Mouse (Mus musculus) inflammation-experienced regulatory T-cells, adult 6 months (primary cell): ENCODE measurements around the gene Zfp976. TPM values are rescaled to one million over a fixed set of nuclear protein-coding genes. Genes with fewer than 3 reads are reported as not detected.
"Not testable (repeated sequence)": the region's sequence is repeated elsewhere in the genome, so short reads cannot be mapped to it uniquely, and the experiment has no call there.

Experiments used
- ATAC-seq: one replicate; pipeline ENCODE4 v1.8.0; 2017
- polyA plus RNA-seq, 3 experiments: library from polyadenylated mRNA; unstranded; fragments of 100-300 nt; shearing (Covaris generic); gene quantifications; one replicate each; pipeline ENCODE4 v1.2.1; 2017

Zfp976 gene
- 1 to 10 TPM in 2 of 3 experiments, under 1 TPM in 1; 0.75 to 1.5 (median 1.4) TPM for polyA plus RNA-seq

DNA sequence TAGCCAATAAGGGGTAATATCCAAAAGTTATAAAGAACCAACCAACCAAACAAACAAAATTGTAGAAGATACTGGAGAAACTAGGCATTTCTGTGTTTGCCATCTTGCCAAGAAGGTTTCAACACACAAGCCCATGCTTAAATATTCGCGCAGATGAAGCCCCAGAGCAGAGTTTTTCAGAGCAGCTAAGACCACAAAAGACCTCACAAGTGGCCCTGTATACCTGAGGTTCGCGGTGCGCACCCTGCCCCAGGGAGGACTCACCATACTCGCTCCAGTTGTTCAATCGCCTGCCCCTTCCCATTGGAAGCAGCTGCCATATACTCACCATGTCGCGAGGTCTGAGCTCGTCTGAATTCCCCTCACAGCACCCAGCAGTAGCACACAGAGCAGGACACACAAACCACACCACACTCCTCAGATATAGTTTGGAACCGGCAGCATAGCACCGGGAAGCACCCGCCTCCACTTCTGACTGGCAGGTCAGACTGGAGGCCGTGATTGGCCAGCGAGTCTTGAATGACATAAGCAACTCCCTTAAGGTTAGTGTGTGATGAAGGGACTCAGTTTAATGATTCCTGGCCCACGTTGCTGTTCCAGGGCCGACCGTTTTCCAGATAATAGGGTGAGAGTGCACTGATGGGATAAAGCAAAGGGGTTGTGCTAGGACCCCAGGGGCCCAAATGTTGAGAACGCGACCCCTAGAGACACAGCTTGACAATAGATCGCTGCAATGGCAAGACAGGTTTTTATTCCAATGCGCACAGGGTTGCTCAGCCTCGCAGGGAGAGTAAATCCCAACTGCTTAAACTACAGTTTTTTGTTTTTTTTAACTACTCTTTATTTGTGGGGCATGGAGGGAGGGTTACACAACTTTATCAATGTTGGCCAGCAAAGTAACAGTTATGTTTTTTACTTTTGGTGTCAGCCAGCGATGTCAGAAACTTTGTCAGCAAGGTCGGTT lies at the start of gene Zfp976:
Gene Zfp976 (minus strand): TSS at position 437 of the 964 bp plus-strand sequence.
- peak; percentile 80 for ATAC-seq

- ATAC-seq: not testable (repeated sequence)
Observed at GRCm38 (mm10) chr7:42680081-42680480, 37.7 kb upstream of the Zfp976 start.

DNA sequence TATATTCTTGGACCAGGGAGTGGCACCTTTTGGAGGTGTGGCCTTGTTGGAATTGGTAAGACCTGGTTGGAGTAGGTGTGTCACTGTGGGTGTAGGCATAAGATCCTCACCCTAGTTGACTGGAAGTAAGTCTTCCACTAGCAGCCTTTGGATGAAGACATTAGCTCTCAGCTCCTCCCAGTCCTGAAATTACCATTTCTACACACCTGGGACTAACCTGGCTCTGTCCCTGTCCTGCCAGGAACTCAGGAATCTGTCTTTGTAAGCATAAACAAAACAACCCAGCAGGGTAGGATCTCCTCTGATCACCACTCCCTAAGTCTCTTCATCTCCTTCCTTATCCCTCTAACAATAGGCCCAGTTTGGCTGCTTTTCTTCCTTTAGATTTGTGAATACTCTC lies 37.3 kb upstream of the Zfp976 start:
- not testable (repeated sequence) for ATAC-seq

GRCm38 (mm10) chr7:42660140-42660539 lies 17.8 kb upstream of the Zfp976 start:
- not testable (repeated sequence) for ATAC-seq

GRCm38 (mm10) chr7:42655211-42655610 lies 12.8 kb upstream of the Zfp976 start:
- ATAC-seq: not testable (repeated sequence)

DNA sequence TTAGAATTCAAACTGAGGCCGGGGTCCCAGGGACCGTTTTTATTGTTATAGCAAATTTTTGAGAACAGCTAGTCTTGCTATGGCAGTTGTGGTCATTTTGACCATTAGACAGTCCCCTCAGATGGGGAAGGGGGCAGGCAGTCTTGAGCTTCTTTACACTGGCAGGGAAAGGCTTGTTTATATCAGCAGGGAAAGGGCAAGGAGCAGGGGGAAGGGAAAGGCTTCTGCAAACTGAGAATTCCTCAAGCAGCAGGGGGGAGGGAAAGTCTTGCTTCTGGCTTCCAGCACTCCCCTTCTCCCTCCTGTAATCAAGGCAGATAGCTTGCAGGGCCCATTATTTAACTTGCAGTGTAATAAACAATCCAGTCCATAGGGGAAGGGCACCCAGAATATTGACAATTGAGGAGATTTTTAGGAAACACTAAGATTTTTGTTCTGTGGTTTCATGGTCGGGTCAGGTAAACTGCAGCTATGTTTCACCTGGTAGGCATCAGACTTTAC lies 782 bp upstream of the Zfp976 start:
- ATAC-seq: not testable (repeated sequence)

DNA sequence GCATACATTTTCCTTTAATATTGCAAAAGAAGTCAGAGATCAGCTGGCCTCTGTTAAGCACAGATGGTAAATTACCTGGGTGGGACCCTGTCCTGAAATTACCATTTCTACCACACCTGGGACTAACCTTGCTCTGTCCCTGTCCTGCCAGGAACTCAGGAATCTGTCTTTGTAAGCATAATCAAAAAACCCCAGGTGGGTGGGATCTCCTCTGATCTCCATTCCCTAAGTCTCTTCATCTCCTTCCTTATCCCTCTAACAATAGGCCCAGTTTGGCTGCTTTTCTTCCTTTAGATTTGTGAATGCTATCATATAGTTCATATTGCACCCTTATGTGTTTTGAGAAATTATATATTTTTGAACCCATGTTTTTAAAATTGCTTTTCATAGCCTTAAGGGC lies 11.4 kb downstream of the Zfp976 start:
- ATAC-seq: not testable (repeated sequence)

GRCm38 (mm10) chr7:42595666-42596065 lies 46.7 kb downstream of the Zfp976 start:
- not testable (repeated sequence) for ATAC-seq

DNA sequence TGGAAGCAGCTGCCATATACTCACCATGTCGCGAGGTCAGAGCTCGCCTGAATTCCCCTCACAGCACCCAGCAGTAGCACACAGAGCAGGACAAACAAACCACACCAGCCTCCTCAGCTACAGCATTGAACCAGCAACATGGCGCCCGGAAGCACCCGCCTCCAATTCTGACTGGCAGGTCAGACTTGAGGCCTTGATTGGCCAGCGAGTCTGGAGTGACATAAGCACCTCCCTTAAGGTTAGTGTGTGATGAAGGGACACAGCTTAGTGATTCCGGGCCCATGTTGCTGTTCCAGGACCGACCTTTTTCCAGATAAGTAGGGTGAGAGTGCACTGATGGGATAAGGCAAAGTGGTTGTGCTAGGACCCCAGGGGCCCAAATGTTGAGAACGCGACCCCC lies 50.0 kb downstream of the Zfp976 start, which contains the start of gene Zfp977:
Gene Zfp977 (minus strand): TSS at position 135 of the 400 bp plus-strand sequence.
- not testable (repeated sequence) for ATAC-seq

- not testable (repeated sequence) for ATAC-seq
Observed at GRCm38 (mm10) chr7:42591311-42591710, 51.1 kb downstream of the Zfp976 start.

GRCm38 (mm10) chr7:42578488-42578887 lies 63.9 kb downstream of the Zfp976 start, which contains the start of gene Gm21028:
Gm21028 (minus strand) TSS chr7:42578588.
- ATAC-seq: no peak

Other genes starting within 250 kb of the Zfp976 start
- gene 4933421I07Rik, start 194.5 kb downstream of the Zfp976 start, polyA plus RNA-seq: not detected
- gene Zfp141, start 136.8 kb downstream of the Zfp976 start, polyA plus RNA-seq: 10 to 100 TPM; 26.2 to 35.3 (median 28.8) TPM
- not detected for gene Gm21028, start 64.0 kb downstream of the Zfp976 start, polyA plus RNA-seq
- gene Zfp977, start 50.0 kb downstream of the Zfp976 start, polyA plus RNA-seq: not detected
- 1 to 10 TPM; 1.8 to 4.9 (median 3.2) TPM for gene Zfp975, start 50.2 kb upstream of the Zfp976 start, polyA plus RNA-seq
- not detected for gene Gm17067, start 84.4 kb upstream of the Zfp976 start, polyA plus RNA-seq
- gene Vmn2r62, start 150.9 kb upstream of the Zfp976 start, polyA plus RNA-seq: not detected
- gene Gm2381, start 224.6 kb upstream of the Zfp976 start, polyA plus RNA-seq: not detected